Mouse (Mus musculus): ENCODE data around the gene Ifnb1.

DNA sequence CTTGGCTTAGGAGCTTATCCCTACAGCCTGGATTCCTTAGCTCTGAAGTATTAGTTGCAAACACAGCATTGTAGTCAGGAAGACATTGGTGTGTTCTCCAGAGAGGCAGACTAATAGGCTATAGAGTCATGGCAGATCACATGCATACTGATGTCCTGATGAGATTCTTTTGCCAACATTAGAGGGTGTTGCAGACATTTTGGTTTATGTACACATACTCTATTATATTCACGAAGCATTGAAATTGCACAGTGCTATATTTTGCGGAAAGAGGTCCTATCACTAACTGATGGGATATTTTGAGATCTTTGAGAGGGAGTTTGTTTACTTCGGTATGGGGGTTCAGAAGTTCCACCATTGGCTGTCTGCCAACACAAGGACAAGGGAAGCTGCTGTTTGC, 34.5 kb downstream of the Ifnb1 start:
- no peak for TF ChIP-seq CTCF (IDR thresholded peaks at IDR 0.05; ENCODE audit: low read depth, low read length)
- TF ChIP-seq TAL1 (conservative IDR thresholded peaks at IDR 0.05; ENCODE audit: low read depth, low read length), result no peak
- TF ChIP-seq GATA2 (IDR thresholded peaks at IDR 0.05; ENCODE audit: borderline replicate concordance, low read depth, low read length), result no peak
- TF ChIP-seq GATA1 (IDR thresholded peaks at IDR 0.05; ENCODE audit: borderline replicate concordance, low read length), result no peak
- TF ChIP-seq POLR2AphosphoS5 (IDR thresholded peaks at IDR 0.05; ENCODE audit: insufficient replicate concordance, low read depth, low read length), result no peak
